Mouse (Mus musculus) heart, postnatal 0 days (tissue): ENCODE results near the gene Ptbp2. TPM values are rescaled to one million over a fixed set of nuclear protein-coding genes. Genes with fewer than 3 reads are reported as not detected.

Experiments
- ATAC-seq: fragments of 200-750 bp; cut with Nextera tagmentation; 2 replicates; pipeline ENCODE4 v1.8.0; 2017; ENCODE audit warnings: low read depth, moderate number of reproducible peaks, moderate library complexity; ENCODE audit not compliant: insufficient read depth
- DNase-seq: peaks from one replicate; pipeline ENCODE4 v3.0.0-alpha.2; 2016; ENCODE audit warnings: low spot score
- H3K27ac ChIP-seq: fragments of 300-500 bp; sonication (generic); 2 replicates; pipeline ENCODE4 v1.5.1; 2014; ENCODE audit warnings: low read depth, mild to moderate bottlenecking
- H3K27me3 ChIP-seq: fragments of 300-500 bp; sonication (generic); 2 replicates; pipeline ENCODE4 v1.6.1; 2014; ENCODE audit warnings: low read length, mixed read lengths; ENCODE audit not compliant: control insufficient read depth, insufficient read depth
- H3K36me3 ChIP-seq: fragments of 300-500 bp; sonication (generic); replicated peaks from 2 replicates; pipeline ENCODE4 v1.6.1; 2014; ENCODE audit warnings: low read length, mixed read lengths; ENCODE audit not compliant: control insufficient read depth, insufficient read depth
- H3K4me1 ChIP-seq: fragments of 300-500 bp; sonication (generic); 2 replicates; pipeline ENCODE4 v1.6.1; 2014; ENCODE audit warnings: antibody characterized with exemption; ENCODE audit not compliant: control insufficient read depth, insufficient read depth
- H3K4me2 ChIP-seq: fragments of 300-500 bp; sonication (generic); 2 replicates; pipeline ENCODE4 v1.6.1; 2014; ENCODE audit warnings: low read depth, mild to moderate bottlenecking, low read length, moderate library complexity
- H3K4me3 ChIP-seq: fragments of 300-500 bp; sonication (generic); 2 replicates; pipeline ENCODE4 v1.5.1; 2014; ENCODE audit warnings: low read depth, low read length
- H3K9ac ChIP-seq: fragments of 300-500 bp; sonication (generic); replicated peaks from 2 replicates; pipeline ENCODE4 v1.6.1; 2014; ENCODE audit warnings: low read depth, low read length, mixed read lengths
- H3K9me3 ChIP-seq: fragments of 300-500 bp; sonication (generic); replicated peaks from 2 replicates; pipeline ENCODE4 v1.6.1; 2016; ENCODE audit warnings: low read length; ENCODE audit not compliant: control insufficient read depth
- CTCF ChIP-seq: IDR thresholded peaks from 2 replicates; pipeline ENCODE4 v1.5.1; 2016; ENCODE audit warnings: antibody characterized with exemption, control low read depth, low read depth
- EP300 ChIP-seq: IDR thresholded peaks from 2 replicates; pipeline ENCODE4 v1.6.1; 2016; ENCODE audit warnings: antibody characterized with exemption, low read depth
- WGBS: fragments of 180-500 bp; shearing (Covaris S2); extraction: QIAGEN DNeasy Blood & Tissue Kit; methylation state at CpG from one replicate; pipeline ENCODE4 v1.1.7; 2014; 5-methylcytosine and 5-hydroxymethylcytosine counted together
- polyA plus RNA-seq: library from polyadenylated mRNA; unstranded; fragments of >200 nt; fragmentation: Nextera tagmentation; extraction: Ambion mirVana; gene quantifications from 2 replicates; pipeline ENCODE4 v1.2.1, GENCODE M21; 2015
- total RNA-seq: library from RNA; depleted of rRNA; stranded (reverse); fragments of >200 nt; gene quantifications from 2 replicates; pipeline ENCODE4 v1.2.3, GENCODE M21; 2014; ENCODE audit warnings: low replicate concordance; rRNA removed

Ptbp2 gene
- total RNA-seq (47.6 and 77.8 TPM in 2 replicates), polyA plus RNA-seq (27.1 and 33.8 TPM in 2 replicates)

GRCm38 (mm10) chr3:119784366-119784765, at the start of gene Ptbp2:
TSS of gene Ptbp2 (minus strand) at chr3:119784466.
- peak within 1 kb of the TSS; percentile 70 for H3K4me2 ChIP-seq
- DNase-seq = no peak
- H3K36me3 ChIP-seq = no peaks in the 10 kb centered on the region
- ATAC-seq = no peak
- H3K4me3 ChIP-seq = peak within 1 kb of the TSS; percentile 96
- no peaks in the 10 kb centered on the region for H3K9me3 ChIP-seq
- H3K27ac ChIP-seq = peak within 1 kb of the TSS; percentile 95
- TF ChIP-seq EP300 (no peak), CTCF (no peak)
- WGBS = 85% methylated on average over 4 of the region's 4 CpGs
- peak within 1 kb of the TSS; percentile 97 for H3K9ac ChIP-seq
- peaks cover 7% of the 10 kb centered on the region for H3K4me1 ChIP-seq
- H3K27me3 ChIP-seq = no peaks in the 10 kb centered on the region

DNA sequence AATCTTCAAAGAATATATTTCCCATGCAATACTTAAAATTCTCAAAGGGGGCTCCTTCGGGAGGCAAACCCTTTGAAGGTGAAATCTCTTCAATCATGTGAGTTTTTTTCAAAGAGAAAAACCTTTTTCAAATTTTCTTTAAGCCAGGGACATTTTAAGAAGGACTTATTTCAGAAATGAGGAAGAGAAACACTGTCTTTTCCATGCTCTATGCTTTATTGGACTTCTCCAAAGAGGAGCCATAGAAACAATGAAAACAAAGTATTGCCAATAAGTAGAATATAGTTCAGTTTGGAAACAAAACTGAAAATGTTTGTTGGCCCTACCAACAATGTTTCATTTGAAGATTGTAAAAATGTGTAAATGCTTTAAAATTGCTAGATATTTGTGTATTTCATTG, 30.4 kb upstream of the Ptbp2 start:
- no peak overlapping the region for H3K4me2 ChIP-seq
- ATAC-seq = no peak
- H3K27me3 ChIP-seq = no peaks in the 10 kb centered on the region
- no peaks in the 10 kb centered on the region for H3K4me1 ChIP-seq
- no peak overlapping the region for H3K27ac ChIP-seq
- WGBS = 72% methylated on average over 1 of the region's 1 CpGs
- no peak overlapping the region for H3K4me3 ChIP-seq
- no peaks in the 10 kb centered on the region for H3K36me3 ChIP-seq
- H3K9me3 ChIP-seq = no peaks in the 10 kb centered on the region
- H3K9ac ChIP-seq = no peak overlapping the region
- DNase-seq = no peak
- no peak for TF ChIP-seq EP300
- TF ChIP-seq CTCF = no peak

DNA sequence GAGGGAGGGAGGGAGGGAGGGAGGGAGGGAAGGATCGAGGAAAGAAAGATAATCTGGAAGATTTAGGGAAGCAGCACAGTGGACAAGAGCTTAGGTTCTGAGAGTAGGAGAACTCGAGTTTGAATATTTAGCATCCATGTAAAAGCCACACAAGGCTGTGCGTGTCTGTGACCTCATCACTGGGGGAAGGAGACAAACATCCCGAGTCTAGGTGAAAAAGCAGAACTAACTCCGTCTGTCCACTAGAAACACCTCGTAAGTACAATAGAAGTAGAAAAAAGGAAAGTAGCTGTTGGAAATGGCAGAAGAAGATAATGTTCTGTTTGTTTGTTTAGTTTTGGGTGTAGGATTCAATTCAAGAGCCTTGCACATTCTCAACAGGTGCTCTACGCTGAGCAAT, 21.9 kb upstream of the Ptbp2 start:
- 69% methylated on average over 7 of the region's 7 CpGs for WGBS
- ATAC-seq = no peak

GRCm38 (mm10) chr3:119794677-119795365, 10.6 kb upstream of the Ptbp2 start:
- no peak for TF ChIP-seq CTCF
- ATAC-seq (peak; percentile 84), DNase-seq (peak; percentile 50)
- H3K9ac ChIP-seq = no peak overlapping the region
- no peaks in the 10 kb centered on the region for H3K36me3 ChIP-seq
- no peak overlapping the region for H3K4me3 ChIP-seq
- 24% methylated on average over 9 of the region's 9 CpGs for WGBS
- H3K4me1 ChIP-seq = peaks cover 11% of the 10 kb centered on the region; the same call in 1 of the 2 replicates
- H3K9me3 ChIP-seq = 0 out of 2 replicates have a peak, but pooled peaks cover 6% of the 10 kb centered on the region
- H3K27ac ChIP-seq = peak overlapping the region; percentile 76
- peak overlapping the region; percentile 36 for H3K4me2 ChIP-seq
- no peaks in the 10 kb centered on the region for H3K27me3 ChIP-seq

More for the DNA sequence above, 21.9 kb upstream of the Ptbp2 start:
- Histone ChIP-seq H3K36me3 (no peaks in the 10 kb centered on the region), H3K9ac (no peak overlapping the region), H3K27ac (no peak overlapping the region), H3K4me1 (no peaks in the 10 kb centered on the region), H3K4me2 (no peak overlapping the region), H3K9me3 (no peaks in the 10 kb centered on the region), H3K27me3 (no peaks in the 10 kb centered on the region), H3K4me3 (no peak overlapping the region)
- TF ChIP-seq EP300 (no peak), CTCF (no peak)
- no peak for DNase-seq

DNA sequence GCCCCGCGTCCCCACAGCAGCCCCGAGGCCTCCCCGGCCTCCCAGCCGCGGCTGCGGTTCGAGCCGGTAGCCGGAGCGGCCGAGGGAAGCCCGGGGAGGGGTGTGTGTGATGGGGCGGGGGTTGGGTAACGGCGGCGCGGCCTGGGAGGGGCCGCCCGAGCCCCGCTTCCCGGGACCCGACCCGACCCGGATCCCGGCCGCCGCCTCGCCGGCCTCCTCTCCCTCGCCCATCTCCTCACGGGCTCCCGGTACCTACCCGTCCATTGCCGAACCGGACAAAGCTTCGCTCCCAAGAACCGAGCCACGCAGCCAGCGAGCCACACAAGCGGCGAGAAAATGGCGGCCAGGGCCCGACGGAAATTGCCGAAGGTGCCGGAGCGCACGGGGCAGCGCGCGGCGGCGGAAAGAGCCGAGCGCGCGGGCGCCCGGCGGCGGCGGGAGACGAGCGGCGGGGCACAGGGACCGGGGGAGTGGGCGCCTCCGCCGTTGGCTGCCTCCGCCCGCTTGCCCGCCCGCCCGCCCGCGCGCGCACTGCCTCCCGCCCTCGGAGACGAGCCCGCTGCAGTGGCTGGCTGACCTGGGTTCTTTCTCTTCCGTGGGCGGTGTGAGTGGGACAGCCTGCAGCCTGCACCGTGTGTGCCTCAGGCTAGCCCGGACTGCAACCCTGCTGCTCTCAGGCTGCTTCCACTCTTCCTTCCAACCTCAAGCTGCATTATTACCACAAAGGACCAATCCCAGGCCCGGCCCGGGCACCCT, 1.1 kb downstream of the Ptbp2 start:
- under 1% methylated on average over 69 of the region's 89 CpGs for WGBS
- peak; percentile 81 for DNase-seq
- ATAC-seq = peak; percentile 94
- Histone ChIP-seq H3K9me3 (no peaks in the 10 kb centered on the region), H3K4me1 (peaks cover 11% of the 10 kb centered on the region), H3K9ac (peak overlapping the region; percentile 97), H3K4me3 (peak overlapping the region; percentile 96), H3K27me3 (no peaks in the 10 kb centered on the region), H3K27ac (peak overlapping the region; percentile 95), H3K4me2 (peak overlapping the region; percentile 70), H3K36me3 (no peaks in the 10 kb centered on the region)
- TF ChIP-seq CTCF = no peak
- TF ChIP-seq EP300 = no peak; the same call in 1 of the 2 replicates
